20 mouse cellular contexts compared by ENCODE assay signal in genomic region chr4:125191680-125192079, GRCm38 (mm10).
A peak's percentile ranks its signal among the peaks of the same experiment; 100 is the strongest.
DNase-seq lines count a peak whose midpoint lies in the region; ATAC-seq lines count a peak whose summit lies in the region.
"Had no signal": no experiment of that assay in that cellular context is flagged by ENCODE, and none has a peak within 500 bp of the region (broad histone marks: within the 10 kb centered on the region; RNA-seq: fewer than 3 reads in every experiment).

No protein-coding gene starts in this region.

- no peaks in the 10 kb centered on the region for H3K9me3 ChIP-seq in forebrain, embryonic 10.5 days
- no peaks in the 10 kb centered on the region for H3K9me3 ChIP-seq in forebrain, embryonic 12.5 days
- H3K9me3 ChIP-seq: hindbrain, embryonic 13.5 days; limb, embryonic 10.5 days; midbrain, embryonic 13.5 days; neural tube, embryonic 13.5 days had no signal

- no peak for DNase-seq in forebrain, embryonic 10.5 days (ENCODE audit: extremely low spot score, low spot score)
- DNase-seq in right cerebral cortex, adult 18-20 months: peak; percentile 38
- no peak for DNase-seq in right cerebral cortex, postnatal 4 days
- DNase-seq in left cerebral cortex, postnatal 36 days (ENCODE audit: low spot score in 2 of 2): peak; percentile 36 to 48
- no peak for DNase-seq in gastrocnemius, postnatal 4 days (ENCODE audit: low spot score in 2 of 2)
- no peak for DNase-seq in spleen, adult 18-20 months
- DNase-seq: adrenal gland, postnatal 10 days; kidney, adult 9 months; kidney, postnatal 25 days; liver, postnatal 0 days; lung, postnatal 10 days; thymus, postnatal 25 days had no signal

- intact Hi-C loops in left cerebral cortex, postnatal 36 days (cut with DNase I): no loop called here

- 0 out of 2 replicates have a peak overlapping the region, but pooled peaks have one; percentile 26 for H3K27ac ChIP-seq in forebrain, embryonic 10.5 days
- no peak overlapping the region; the same call in 1 of the 2 replicates for H3K27ac ChIP-seq in forebrain, embryonic 12.5 days
- H3K27ac ChIP-seq: limb, embryonic 10.5 days; midbrain, embryonic 13.5 days had no signal

- H3K9ac ChIP-seq in forebrain, embryonic 12.5 days: no peak overlapping the region
- H3K9ac ChIP-seq: liver, postnatal 0 days; midbrain, embryonic 13.5 days had no signal

- no peak overlapping the region for H3K4me3 ChIP-seq in forebrain, embryonic 10.5 days
- no peak overlapping the region for H3K4me3 ChIP-seq in forebrain, embryonic 12.5 days (replicated peaks)
- H3K4me3 ChIP-seq: hindbrain, embryonic 13.5 days; limb, embryonic 10.5 days; midbrain, embryonic 13.5 days; neural tube, embryonic 13.5 days had no signal

- peaks cover 48% of the 10 kb centered on the region for H3K4me1 ChIP-seq in forebrain, embryonic 10.5 days
- H3K4me1 ChIP-seq in forebrain, embryonic 12.5 days: peaks cover 32% of the 10 kb centered on the region

- H3K4me2 ChIP-seq in forebrain, embryonic 12.5 days: no peak overlapping the region
- H3K4me2 ChIP-seq: heart, embryonic 11.5 days; hindbrain, embryonic 13.5 days; midbrain, embryonic 13.5 days; neural tube, embryonic 13.5 days had no signal

- 86% methylated on average over 9 of the region's 9 CpGs for WGBS in forebrain, embryonic 10.5 days
- WGBS in forebrain, embryonic 12.5 days: 83% methylated on average over 9 of the region's 9 CpGs

- H3K36me3 ChIP-seq in forebrain, embryonic 10.5 days (replicated peaks): no peaks in the 10 kb centered on the region
- no peaks in the 10 kb centered on the region for H3K36me3 ChIP-seq in forebrain, embryonic 12.5 days (replicated peaks)
- H3K36me3 ChIP-seq: hindbrain, embryonic 13.5 days; limb, embryonic 10.5 days; midbrain, embryonic 13.5 days; neural tube, embryonic 13.5 days had no signal

- peaks cover 82% of the 10 kb centered on the region for H3K27me3 ChIP-seq in forebrain, embryonic 10.5 days (ENCODE audit: poor library complexity, severe bottlenecking)
- H3K27me3 ChIP-seq in forebrain, embryonic 12.5 days: peaks cover 54% of the 10 kb centered on the region

- ATAC-seq in forebrain, embryonic 12.5 days (ENCODE audit: low FRiP score): no peak
- ATAC-seq in erythroid progenitor cell, adult 5-6 weeks (replicated peaks; ENCODE audit: low FRiP score, poor library complexity, severe bottlenecking): no peak
- ATAC-seq: liver, postnatal 0 days; Patski had no signal

Comparison
In these comparisons a context has a peak if more than half of its experiments do, and no peak if none do; other contexts are left out.
1. DNase-seq: peak in right cerebral cortex, adult 18-20 months (single experiment) and left cerebral cortex, postnatal 36 days (2 of 2); none in forebrain, embryonic 10.5 days (single experiment), right cerebral cortex, postnatal 4 days (single experiment), gastrocnemius, postnatal 4 days (0 of 2) and spleen, adult 18-20 months (0 of 2).